Mouse (Mus musculus): ENCODE results near the gene Ero1l. TPM values are rescaled to one million over a fixed set of nuclear protein-coding genes. Genes with fewer than 3 reads are reported as not detected.

Gene Ero1l
- total and polyA plus RNA-seq, 3 experiments, result 91.4 to 291 (median 155) TPM

- no peak overlapping the region for H3K9ac ChIP-seq (ENCODE audit: insufficient read depth, low read depth)
- dilution Hi-C loops (cut with MboI; ENCODE audit: extremely low pct_ligation_motif_present, extremely low pct_unique_long_range_greater_than_20kb, low sequenced_read_pairs) (no loop called here), in situ Hi-C loops (cut with MboI; ENCODE audit: low pct_ligation_motif_present, low pct_unique_long_range_greater_than_20kb, low sequenced_read_pairs) (no loop called here)
- no peaks in the 10 kb centered on the region for H3K4me1 ChIP-seq (ENCODE audit: control insufficient read depth in 1 of 2, insufficient read depth in 2 of 2)
- peaks cover 16 to 50% of the 10 kb centered on the region in 2 experiments for H3K36me3 ChIP-seq (replicated peaks in 1 of 2; ENCODE audit: control insufficient read depth in 1 of 2, insufficient read depth in 1 of 2, low read length in 1 of 2)
- H3K4me3 ChIP-seq (replicated peaks in 1 of 3; ENCODE audit: low read depth in 2 of 3, low read length in 2 of 3, poor library complexity in 1 of 3), result no peak overlapping the region
- TF ChIP-seq PAX5 (IDR thresholded peaks at IDR 0.05; ENCODE audit: low read length) (no peak), RAD21 (IDR thresholded peaks at IDR 0.05; ENCODE audit: low read depth, low read length) (no peak), EP300 (IDR thresholded peaks at IDR 0.05; ENCODE audit: low read length) (no peak)
- no peak for DNase-seq (ENCODE audit: extremely low read depth)
- H3K79me2 ChIP-seq (replicated peaks; ENCODE audit: control insufficient read depth, extremely low read depth, insufficient read depth, poor library complexity, severe bottlenecking), result no peaks in the 10 kb centered on the region
- no peak overlapping the region for H3K4me2 ChIP-seq (ENCODE audit: insufficient read depth, low read depth, poor library complexity, severe bottlenecking)
- H3K27me3 ChIP-seq (replicated peaks), result no peaks in the 10 kb centered on the region
- peaks cover 5% of the 10 kb centered on the region for H3K9me3 ChIP-seq (replicated peaks; ENCODE audit: low read length)
- H3K27ac ChIP-seq (ENCODE audit: insufficient read depth, low read depth), result no peak overlapping the region
Observed at GRCm38 (mm10) chr14:45365196-45365587, 46.6 kb upstream of the Ero1l start.

- no peak for DNase-seq (ENCODE audit: extremely low read depth)
- Histone ChIP-seq H3K9me3 (replicated peaks; ENCODE audit: low read length) (peaks cover 1% of the 10 kb centered on the region), H3K4me1 (ENCODE audit: control insufficient read depth in 1 of 2, insufficient read depth in 2 of 2) (no peaks in the 10 kb centered on the region), H3K4me3 (replicated peaks in 1 of 3; ENCODE audit: low read depth in 2 of 3, low read length in 2 of 3, poor library complexity in 1 of 3) (no peak overlapping the region), H3K79me2 (replicated peaks; ENCODE audit: control insufficient read depth, extremely low read depth, insufficient read depth, poor library complexity, severe bottlenecking) (no peaks in the 10 kb centered on the region), H3K9ac (ENCODE audit: insufficient read depth, low read depth) (no peak overlapping the region), H3K27me3 (replicated peaks) (no peaks in the 10 kb centered on the region), H3K4me2 (ENCODE audit: insufficient read depth, low read depth, poor library complexity, severe bottlenecking) (no peak overlapping the region), H3K27ac (ENCODE audit: insufficient read depth, low read depth) (no peak overlapping the region), H3K36me3 (replicated peaks in 1 of 2; ENCODE audit: control insufficient read depth in 1 of 2, insufficient read depth in 1 of 2, low read length in 1 of 2) (peaks cover 11 to 44% of the 10 kb centered on the region in 2 experiments)
- dilution Hi-C loops (cut with MboI; ENCODE audit: extremely low pct_ligation_motif_present, extremely low pct_unique_long_range_greater_than_20kb, low sequenced_read_pairs), result no loop called here
- in situ Hi-C loops (cut with MboI; ENCODE audit: low pct_ligation_motif_present, low pct_unique_long_range_greater_than_20kb, low sequenced_read_pairs), result no loop called here
- no peak for TF ChIP-seq MYC (IDR thresholded peaks at IDR 0.05; ENCODE audit: low read depth, low read length)
- no peak for TF ChIP-seq GABPA (IDR thresholded peaks at IDR 0.05; ENCODE audit: insufficient replicate concordance, low read depth, low read length)
- TF ChIP-seq TCF12 (IDR thresholded peaks at IDR 0.05; ENCODE audit: low read depth, low read length), result no peak
- no peak for TF ChIP-seq RCOR1 (conservative IDR thresholded peaks at IDR 0.05; ENCODE audit: low read depth, low read length)
- no peak for TF ChIP-seq ZMIZ1 (IDR thresholded peaks at IDR 0.05; ENCODE audit: low read depth, low read length)
- TF ChIP-seq CTCF (conservative IDR thresholded peaks at IDR 0.05 in 1 of 2, IDR thresholded peaks at IDR 0.05 in 1 of 2; ENCODE audit: low read depth in 2 of 2, low read length in 2 of 2), result no peak
- no peak for TF ChIP-seq RAD21 (IDR thresholded peaks at IDR 0.05; ENCODE audit: low read depth, low read length)
- no peak for TF ChIP-seq SMC3 (IDR thresholded peaks at IDR 0.05; ENCODE audit: low read depth, low read length)
- TF ChIP-seq TBP (conservative IDR thresholded peaks at IDR 0.05; ENCODE audit: low read depth, low read length), result no peak
- TF ChIP-seq USF2 (conservative IDR thresholded peaks at IDR 0.05; ENCODE audit: low read depth, low read length), result no peak
- TF ChIP-seq MAX (IDR thresholded peaks at IDR 0.05; ENCODE audit: low read length), result no peak
- TF ChIP-seq MAZ (IDR thresholded peaks at IDR 0.05; ENCODE audit: low read depth, low read length), result no peak
- TF ChIP-seq SIN3A (IDR thresholded peaks at IDR 0.05; ENCODE audit: low read length), result no peak
- TF ChIP-seq POLR2AphosphoS2 (IDR thresholded peaks at IDR 0.05; ENCODE audit: low read depth, low read length), result no peak
- TF ChIP-seq UBTF (IDR thresholded peaks at IDR 0.05; ENCODE audit: low read depth, low read length), result no peak
- no peak for TF ChIP-seq MEF2A (IDR thresholded peaks at IDR 0.05; ENCODE audit: borderline replicate concordance, low read depth, low read length)
- no peak for TF ChIP-seq ZNF384 (IDR thresholded peaks at IDR 0.05; ENCODE audit: low read depth, low read length)
- no peak for TF ChIP-seq POLR2A (IDR thresholded peaks at IDR 0.05; ENCODE audit: low read depth, low read length)
- no peak for TF ChIP-seq NELFE (IDR thresholded peaks at IDR 0.05; ENCODE audit: low read depth, low read length)
Observed at GRCm38 (mm10) chr14:45364211-45365195, 45.9 kb upstream of the Ero1l start.

All from CH12.LX (cell line).